Mouse (Mus musculus): ENCODE results near the gene Ifitm10. TPM values are rescaled to one million over a fixed set of nuclear protein-coding genes. Genes with fewer than 3 reads are reported as not detected.
"Not testable (repeated sequence)": the region's sequence is repeated elsewhere in the genome, so short reads cannot be mapped to it uniquely, and the experiment has no call there.

Ifitm10 gene
- total RNA-seq, 4 experiments from 2014 or later, result 1.6 to 2.4 (median 2.1) TPM

GRCm38 (mm10) chr7:142368856-142369255, 4.7 kb downstream of the Ifitm10 start:
- DNase-seq (ENCODE audit: low spot score in 2 of 2), result peak; percentile 73 to 74

- DNase-seq (ENCODE audit: low spot score in 2 of 2), result no peak
Observed at GRCm38 (mm10) chr7:142363107-142363506, 10.4 kb downstream of the Ifitm10 start.

GRCm38 (mm10) chr7:142360743-142361142, 12.8 kb downstream of the Ifitm10 start:
- DNase-seq (ENCODE audit: low spot score in 2 of 2), result no peak

- DNase-seq (ENCODE audit: low spot score in 2 of 2), result no peak
Observed at GRCm38 (mm10) chr7:142359129-142359528, 14.4 kb downstream of the Ifitm10 start.

- no peak for DNase-seq (ENCODE audit: low spot score in 2 of 2)
Observed at GRCm38 (mm10) chr7:142357566-142357965, 16.0 kb downstream of the Ifitm10 start.

- no peak for DNase-seq (ENCODE audit: low spot score in 2 of 2)
Observed at GRCm38 (mm10) chr7:142354661-142355233, 18.8 kb downstream of the Ifitm10 start.

GRCm38 (mm10) chr7:142353854-142354253, 19.7 kb downstream of the Ifitm10 start:
- no peak for DNase-seq (ENCODE audit: low spot score in 2 of 2)

- no peak for DNase-seq (ENCODE audit: low spot score in 2 of 2)
Observed at GRCm38 (mm10) chr7:142351569-142351968, 22.0 kb downstream of the Ifitm10 start.

- DNase-seq (ENCODE audit: low spot score in 2 of 2), result peak in 1 of 2 experiments; percentile 37
Observed at GRCm38 (mm10) chr7:142349308-142349961, 24.1 kb downstream of the Ifitm10 start.

- DNase-seq (ENCODE audit: low spot score in 2 of 2), result no peak
Observed at GRCm38 (mm10) chr7:142347542-142347941, 26.0 kb downstream of the Ifitm10 start.

- DNase-seq (ENCODE audit: low spot score in 2 of 2), result no peak
Observed at GRCm38 (mm10) chr7:142342247-142342640, 31.3 kb downstream of the Ifitm10 start.

- no peak for DNase-seq (ENCODE audit: low spot score in 2 of 2)
Observed at GRCm38 (mm10) chr7:142341564-142342246, 31.8 kb downstream of the Ifitm10 start.

- no peak for DNase-seq (ENCODE audit: low spot score in 2 of 2)
Observed at GRCm38 (mm10) chr7:142340269-142340970, 33.1 kb downstream of the Ifitm10 start.

- DNase-seq (ENCODE audit: low spot score in 2 of 2), result no peak
Observed at GRCm38 (mm10) chr7:142335151-142335550, 38.4 kb downstream of the Ifitm10 start.

- peak; percentile 81 to 85 for DNase-seq (ENCODE audit: low spot score in 2 of 2)
Observed at GRCm38 (mm10) chr7:142334246-142334645, 39.3 kb downstream of the Ifitm10 start.

GRCm38 (mm10) chr7:142332741-142333140, 40.8 kb downstream of the Ifitm10 start:
- DNase-seq (ENCODE audit: low spot score in 2 of 2), result not testable (repeated sequence)

- DNase-seq (ENCODE audit: low spot score in 2 of 2), result no peak
Observed at GRCm38 (mm10) chr7:142331281-142331680, 42.3 kb downstream of the Ifitm10 start.

- DNase-seq (ENCODE audit: low spot score in 2 of 2), result peak in 1 of 2 experiments; percentile 27
Observed at GRCm38 (mm10) chr7:142330271-142330724, 43.3 kb downstream of the Ifitm10 start.

GRCm38 (mm10) chr7:142328507-142328906, 45.0 kb downstream of the Ifitm10 start:
- no peak for DNase-seq (ENCODE audit: low spot score in 2 of 2)

GRCm38 (mm10) chr7:142326714-142327445, 46.7 kb downstream of the Ifitm10 start:
- DNase-seq (ENCODE audit: low spot score in 2 of 2), result no peak

All from gastrocnemius, adult 8-10 months (tissue).